Mouse (Mus musculus): ENCODE data around the gene Nsl1.

GRCm38 (mm10) chr1:191070259-191070658, 7.4 kb downstream of the Nsl1 start:
- TF ChIP-seq CTCF (IDR thresholded peaks at IDR 0.05; ENCODE audit: insufficient read depth, low read length) (no peak), POLR2A (IDR thresholded peaks at IDR 0.05; ENCODE audit: borderline replicate concordance, extremely low read depth, low read depth, low read length) (no peak)
